Mouse (Mus musculus): ENCODE results near the gene Oas1f. TPM values are rescaled to one million over a fixed set of nuclear protein-coding genes. Genes with fewer than 3 reads are reported as not detected.

Oas1f gene
- polyA plus RNA-seq, 1 experiment from 2014 or later, result not detected

DNA sequence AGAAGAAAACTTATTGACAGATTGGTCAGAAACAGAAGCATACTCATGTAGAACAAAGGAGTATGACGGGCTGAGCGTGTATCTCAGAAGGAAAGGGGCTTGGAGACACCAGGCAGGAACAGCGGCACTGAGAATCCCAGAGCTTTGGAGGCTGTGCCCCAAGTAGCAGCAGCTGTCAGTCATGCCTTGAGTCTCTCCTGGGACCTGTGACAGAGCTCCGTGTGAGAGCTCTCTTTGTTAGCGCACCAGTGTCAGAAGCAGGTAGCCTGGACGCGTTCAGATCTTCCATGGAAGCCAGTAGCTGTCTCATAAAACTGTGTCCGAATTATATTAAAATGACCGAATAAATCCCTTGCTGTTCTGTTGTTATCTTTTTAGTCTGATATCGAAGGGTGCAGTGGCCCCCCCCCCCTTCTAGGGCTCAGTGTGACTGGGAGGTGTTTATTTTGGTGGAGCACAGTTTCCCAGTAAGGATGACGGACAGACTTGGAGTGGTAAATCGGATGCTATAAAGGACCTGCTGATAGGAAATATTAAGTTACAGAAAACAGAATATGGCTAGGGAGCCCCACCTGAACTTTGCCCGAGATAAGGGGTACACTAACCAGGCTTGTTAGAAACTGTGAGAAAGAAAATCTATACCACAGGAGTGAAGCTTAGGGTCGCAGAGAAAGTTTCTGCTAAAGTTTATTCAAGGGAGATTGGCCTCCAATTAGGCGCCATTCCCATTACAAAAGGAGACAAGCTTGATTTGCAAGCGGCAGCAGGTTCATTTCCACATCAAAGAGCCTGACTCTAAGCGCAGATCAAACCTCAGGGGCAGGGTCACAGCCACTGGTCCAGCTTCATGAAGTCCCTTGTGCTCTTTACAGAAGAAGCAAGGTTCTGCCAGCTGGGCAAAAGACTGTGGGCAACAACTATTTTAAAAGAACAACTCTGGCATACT lies 13.6 kb upstream of the Oas1f start:
- H3K27ac ChIP-seq (ENCODE audit: low read depth), result no peak overlapping the region
- no peak for TF ChIP-seq CTCF (IDR thresholded peaks at IDR 0.05; ENCODE audit: low read depth)
- TF ChIP-seq EP300 (IDR thresholded peaks at IDR 0.05; ENCODE audit: low read depth), result no peak
- ATAC-seq (no peak), DNase-seq (no peak)
- H3K27me3 ChIP-seq (ENCODE audit: insufficient read depth, low read length), result peaks cover 6% of the 10 kb centered on the region; the same call in 1 of the 2 replicates
- H3K36me3 ChIP-seq (replicated peaks; ENCODE audit: insufficient read depth, low read length), result no peaks in the 10 kb centered on the region
- H3K4me2 ChIP-seq (ENCODE audit: low read depth, low read length), result no peak overlapping the region
- H3K9ac ChIP-seq (replicated peaks), result no peak overlapping the region
- H3K4me3 ChIP-seq (ENCODE audit: low read depth, low read length), result no peak overlapping the region
- no peaks in the 10 kb centered on the region for H3K9me3 ChIP-seq (ENCODE audit: low read length)
- WGBS (ENCODE audit: insufficient replicate concordance), result 15% methylated on average over 17 of the region's 17 CpGs
- no peaks in the 10 kb centered on the region for H3K4me1 ChIP-seq (ENCODE audit: insufficient read depth)

DNA sequence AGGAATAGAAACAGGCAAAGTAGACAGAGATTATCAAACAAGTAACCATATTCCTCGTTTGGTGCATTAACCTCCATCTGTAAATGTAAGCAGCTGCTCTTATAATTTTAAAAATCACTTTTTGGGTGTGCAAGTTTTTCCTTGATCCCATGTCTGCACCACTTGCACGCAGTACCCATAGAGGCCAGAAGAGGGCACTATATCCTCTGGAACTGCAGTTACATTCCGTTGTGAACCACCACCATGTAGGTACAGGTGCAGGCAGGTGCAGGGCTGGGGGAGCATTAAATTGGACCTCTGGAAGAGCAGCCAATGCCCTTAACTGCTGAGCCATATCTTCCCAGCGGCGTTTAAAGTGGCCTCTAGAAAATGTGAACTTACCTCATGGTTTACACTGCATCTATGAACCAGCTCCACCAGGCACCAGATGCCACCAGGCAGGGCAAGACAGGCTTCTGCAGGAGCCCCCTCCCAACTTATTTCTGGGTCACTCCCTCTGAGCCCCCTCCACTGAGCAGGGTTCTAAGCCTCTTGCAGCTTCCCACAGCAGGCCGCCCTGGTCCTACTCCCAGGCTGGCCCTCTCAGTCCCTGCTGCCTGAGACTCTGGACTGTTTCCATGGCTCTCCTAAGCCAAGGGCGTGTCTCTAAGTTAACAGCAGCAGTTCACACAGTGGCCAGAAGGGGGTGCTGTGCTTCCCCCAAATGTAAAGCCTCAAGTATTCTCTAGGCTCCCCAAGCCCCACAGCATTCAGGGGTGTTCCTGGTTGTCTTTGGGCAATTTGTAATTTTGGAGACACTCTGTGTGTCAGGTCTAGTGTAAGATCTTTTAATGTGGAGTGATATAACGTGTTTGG lies 10.2 kb upstream of the Oas1f start:
- H3K4me2 ChIP-seq (ENCODE audit: low read depth, low read length), result no peak overlapping the region
- DNase-seq, result peak; percentile 69
- TF ChIP-seq CTCF (IDR thresholded peaks at IDR 0.05; ENCODE audit: low read depth) (peak; percentile 82), EP300 (IDR thresholded peaks at IDR 0.05; ENCODE audit: low read depth) (no peak)

DNA sequence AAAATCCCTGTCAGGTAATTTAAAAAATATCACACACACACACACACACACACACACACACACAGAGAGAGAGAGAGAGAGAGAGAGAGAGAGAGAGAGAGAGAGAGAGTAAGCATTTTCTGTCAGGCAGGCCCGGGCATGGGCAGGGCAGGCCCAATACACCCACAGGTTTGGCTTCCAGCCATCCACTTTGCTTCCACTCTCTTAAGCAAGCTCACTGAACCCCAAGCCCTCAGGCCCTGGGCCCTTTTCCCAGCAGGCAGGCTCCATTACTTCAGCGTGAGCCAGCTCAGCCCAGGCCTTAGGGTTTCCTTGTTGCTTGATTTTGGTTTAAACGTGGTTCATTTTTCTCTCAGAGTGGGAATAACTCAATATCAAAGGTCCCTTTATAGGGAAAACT lies 2.5 kb upstream of the Oas1f start:
- DNase-seq (no peak), ATAC-seq (no peak)
- no peak overlapping the region for H3K9ac ChIP-seq (replicated peaks)

More for the DNA sequence above, 10.2 kb upstream of the Oas1f start:
- no peak overlapping the region for H3K27ac ChIP-seq (ENCODE audit: low read depth)
- H3K36me3 ChIP-seq (replicated peaks; ENCODE audit: insufficient read depth, low read length), result no peaks in the 10 kb centered on the region
- no peak for ATAC-seq
- no peak overlapping the region for H3K4me3 ChIP-seq (ENCODE audit: low read depth, low read length)
- peaks cover 6% of the 10 kb centered on the region; the same call in 1 of the 2 replicates for H3K27me3 ChIP-seq (ENCODE audit: insufficient read depth, low read length)
- no peaks in the 10 kb centered on the region for H3K9me3 ChIP-seq (ENCODE audit: low read length)
- no peaks in the 10 kb centered on the region for H3K4me1 ChIP-seq (ENCODE audit: insufficient read depth)
- WGBS (ENCODE audit: insufficient replicate concordance), result 10% methylated on average over 8 of the region's 8 CpGs
- H3K9ac ChIP-seq (replicated peaks), result no peak overlapping the region

DNA sequence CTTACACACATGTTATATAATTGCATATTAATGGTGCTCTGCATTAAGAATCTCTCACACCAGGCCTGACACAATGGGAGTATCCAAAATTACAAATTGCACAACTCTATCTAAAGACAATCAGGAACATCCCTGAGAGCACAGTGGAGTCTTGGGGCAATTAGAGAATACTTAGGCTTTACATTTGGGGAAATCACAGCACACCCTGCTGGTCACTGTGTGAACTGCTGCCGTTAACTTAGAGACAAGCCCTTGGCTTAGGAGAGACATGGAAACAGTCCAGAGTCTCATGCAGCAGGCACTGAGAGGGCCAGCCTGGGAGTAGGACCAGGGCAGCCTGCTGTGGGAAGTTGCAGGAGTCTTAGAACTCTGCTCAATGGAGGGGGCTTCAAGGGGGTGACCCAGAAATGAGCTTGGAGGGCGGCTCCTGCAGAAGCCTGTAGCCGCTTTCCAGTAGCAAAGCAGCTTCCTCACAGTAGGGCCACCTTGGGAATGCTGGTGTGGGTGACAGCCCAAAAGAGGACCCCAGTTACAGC lies 2.5 kb downstream of the Oas1f start:
- H3K9me3 ChIP-seq (ENCODE audit: low read length), result 0 out of 2 replicates have a peak, but pooled peaks cover 6% of the 10 kb centered on the region
- no peak overlapping the region for H3K9ac ChIP-seq (replicated peaks)
- no peak overlapping the region for H3K27ac ChIP-seq (ENCODE audit: low read depth)
- TF ChIP-seq CTCF (IDR thresholded peaks at IDR 0.05; ENCODE audit: low read depth), result peak; percentile 83
- TF ChIP-seq EP300 (IDR thresholded peaks at IDR 0.05; ENCODE audit: low read depth), result no peak
- H3K4me3 ChIP-seq (ENCODE audit: low read depth, low read length), result no peak overlapping the region
- no peaks in the 10 kb centered on the region for H3K36me3 ChIP-seq (replicated peaks; ENCODE audit: insufficient read depth, low read length)
- ATAC-seq (no peak), DNase-seq (peak; percentile 52)
- H3K4me2 ChIP-seq (ENCODE audit: low read depth, low read length), result no peak overlapping the region
- H3K27me3 ChIP-seq (ENCODE audit: insufficient read depth, low read length), result no peaks in the 10 kb centered on the region
- no peaks in the 10 kb centered on the region for H3K4me1 ChIP-seq (ENCODE audit: insufficient read depth)
- WGBS (ENCODE audit: insufficient replicate concordance), result 65% methylated on average over 3 of the region's 3 CpGs

More for the DNA sequence above, 2.5 kb upstream of the Oas1f start:
- TF ChIP-seq EP300 (IDR thresholded peaks at IDR 0.05; ENCODE audit: low read depth) (no peak), CTCF (IDR thresholded peaks at IDR 0.05; ENCODE audit: low read depth) (no peak)
- H3K27me3 ChIP-seq (ENCODE audit: insufficient read depth, low read length), result no peaks in the 10 kb centered on the region
- no peaks in the 10 kb centered on the region for H3K9me3 ChIP-seq (ENCODE audit: low read length)
- H3K36me3 ChIP-seq (replicated peaks; ENCODE audit: insufficient read depth, low read length), result no peaks in the 10 kb centered on the region
- no peaks in the 10 kb centered on the region for H3K4me1 ChIP-seq (ENCODE audit: insufficient read depth)
- WGBS (ENCODE audit: insufficient replicate concordance), result 72% methylated on average over 3 of the region's 3 CpGs
- no peak overlapping the region for H3K27ac ChIP-seq (ENCODE audit: low read depth)
- H3K4me2 ChIP-seq (ENCODE audit: low read depth, low read length), result no peak overlapping the region
- no peak overlapping the region for H3K4me3 ChIP-seq (ENCODE audit: low read depth, low read length)

DNA sequence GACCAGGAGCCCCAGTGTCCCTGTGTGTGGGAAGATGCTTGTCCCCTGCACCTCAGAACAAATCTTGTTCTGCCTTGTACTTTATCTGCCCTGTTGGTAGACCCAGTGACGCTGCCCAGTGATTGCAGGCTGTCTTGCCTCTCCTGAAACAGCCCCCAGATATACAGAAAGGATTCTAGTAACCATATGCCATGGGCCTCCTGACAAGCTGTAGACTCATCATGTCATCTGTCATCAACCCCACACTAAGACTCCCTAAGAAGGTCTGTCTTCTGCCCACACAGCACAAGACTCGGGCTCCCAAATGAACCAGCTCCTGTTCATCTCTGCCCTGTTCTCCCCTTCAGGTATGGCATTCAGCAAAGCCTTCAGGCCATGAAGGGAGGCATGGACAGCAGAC lies 12.1 kb downstream of the Oas1f start:
- Histone ChIP-seq H3K27ac (ENCODE audit: low read depth) (no peak overlapping the region), H3K4me1 (ENCODE audit: insufficient read depth) (no peaks in the 10 kb centered on the region), H3K4me2 (ENCODE audit: low read depth, low read length) (no peak overlapping the region), H3K9ac (replicated peaks) (no peak overlapping the region), H3K4me3 (ENCODE audit: low read depth, low read length) (no peak overlapping the region), H3K27me3 (ENCODE audit: insufficient read depth, low read length) (no peaks in the 10 kb centered on the region), H3K36me3 (replicated peaks; ENCODE audit: insufficient read depth, low read length) (no peaks in the 10 kb centered on the region), H3K9me3 (ENCODE audit: low read length) (0 out of 2 replicates have a peak, but pooled peaks cover 4% of the 10 kb centered on the region)
- TF ChIP-seq EP300 (IDR thresholded peaks at IDR 0.05; ENCODE audit: low read depth) (no peak), CTCF (IDR thresholded peaks at IDR 0.05; ENCODE audit: low read depth) (no peak)
- DNase-seq, result no peak
- WGBS (ENCODE audit: insufficient replicate concordance), result 61% methylated on average over 2 of the region's 2 CpGs
- no peak for ATAC-seq

DNA sequence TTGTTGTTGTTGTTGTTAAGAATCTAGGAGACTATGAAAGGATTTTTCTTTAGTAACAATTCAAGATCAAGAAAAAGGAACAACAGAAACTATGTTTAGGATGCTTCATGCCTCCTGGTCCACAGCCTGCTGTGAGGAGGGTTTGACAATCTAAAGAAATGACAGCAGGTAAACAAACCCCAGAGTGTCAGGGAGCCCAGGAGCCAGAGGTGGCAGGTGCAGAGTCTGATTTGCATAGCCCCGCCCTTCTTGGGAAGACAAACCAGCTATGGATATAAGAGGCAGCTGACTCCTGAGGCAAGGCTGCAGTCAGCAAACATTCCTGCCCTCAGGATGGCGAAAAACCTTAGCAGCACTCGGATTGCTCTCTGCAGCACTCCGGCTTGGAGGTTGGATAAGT lies 14.0 kb downstream of the Oas1f start, which contains the start of gene Oas1h:
Oas1h (plus strand) TSS at position 301 of the 400 bp plus-strand sequence.
- 40% methylated on average over 4 of the region's 4 CpGs for WGBS (ENCODE audit: insufficient replicate concordance)
- Histone ChIP-seq H3K36me3 (replicated peaks; ENCODE audit: insufficient read depth, low read length) (no peaks in the 10 kb centered on the region), H3K9ac (replicated peaks) (no peak within 1 kb of the TSS), H3K4me3 (ENCODE audit: low read depth, low read length) (no peak within 1 kb of the TSS), H3K9me3 (ENCODE audit: low read length) (no peaks in the 10 kb centered on the region), H3K27ac (ENCODE audit: low read depth) (no peak within 1 kb of the TSS), H3K4me2 (ENCODE audit: low read depth, low read length) (no peak within 1 kb of the TSS), H3K27me3 (ENCODE audit: insufficient read depth, low read length) (no peaks in the 10 kb centered on the region), H3K4me1 (ENCODE audit: insufficient read depth) (no peaks in the 10 kb centered on the region)
- DNase-seq, result no peak
- no peak for TF ChIP-seq EP300 (IDR thresholded peaks at IDR 0.05; ENCODE audit: low read depth)
- no peak for TF ChIP-seq CTCF (IDR thresholded peaks at IDR 0.05; ENCODE audit: low read depth)
- ATAC-seq, result no peak

Measured in liver, postnatal 0 days (tissue).